Mouse (Mus musculus) forebrain, embryonic 11.5 days (tissue): Measurements from ENCODE around the gene Dhx9. TPM values are rescaled to one million over a fixed set of nuclear protein-coding genes. Genes with fewer than 3 reads are reported as not detected.
"Not testable (repeated sequence)": the region's sequence is repeated elsewhere in the genome, so short reads cannot be mapped to it uniquely, and the experiment has no call there.

Experiments
- ATAC-seq: fragments of 200-750 bp; cut with Nextera tagmentation; replicated peaks from 2 replicates; pipeline ENCODE4 v1.8.0; 2017; ENCODE audit warnings: moderate TSS enrichment; ENCODE audit not compliant: low FRiP score
- DNase-seq: peaks from one replicate; pipeline ENCODE4 v3.0.0-alpha.2; 2017; ENCODE audit warnings: low spot score
- H3K27ac ChIP-seq: fragments of 300-500 bp; sonication (generic); 2 replicates; pipeline ENCODE4 v1.5.1; 2014; ENCODE audit warnings: low read depth, low read length
- H3K27me3 ChIP-seq: fragments of 300-500 bp; sonication (generic); 2 replicates; pipeline ENCODE4 v1.6.1; 2014; ENCODE audit warnings: mild to moderate bottlenecking, low read length, mixed read lengths; ENCODE audit not compliant: control insufficient read depth, insufficient read depth
- H3K36me3 ChIP-seq: fragments of 300-500 bp; sonication (generic); 2 replicates; pipeline ENCODE4 v1.6.1; 2014; ENCODE audit warnings: mild to moderate bottlenecking, low read length, moderate library complexity, mixed read lengths; ENCODE audit not compliant: control insufficient read depth, insufficient read depth
- H3K4me1 ChIP-seq: fragments of 300-500 bp; sonication (generic); replicated peaks from 2 replicates; pipeline ENCODE4 v1.6.1; 2014; ENCODE audit warnings: low read length, mixed read lengths; ENCODE audit not compliant: control insufficient read depth, insufficient read depth
- H3K4me2 ChIP-seq: fragments of 300-500 bp; sonication (generic); 2 replicates; pipeline ENCODE4 v1.6.1; 2014; ENCODE audit warnings: low read depth, mild to moderate bottlenecking, low read length, moderate library complexity, mixed read lengths; ENCODE audit not compliant: severe bottlenecking
- H3K4me3 ChIP-seq: fragments of 300-500 bp; sonication (generic); 2 replicates; pipeline ENCODE4 v1.5.1; 2014; ENCODE audit warnings: low read depth, low read length
- H3K9ac ChIP-seq: fragments of 300-500 bp; sonication (generic); 2 replicates; pipeline ENCODE4 v1.6.1; 2014; ENCODE audit warnings: low read length
- H3K9me3 ChIP-seq: fragments of 300-500 bp; sonication (generic); 2 replicates; pipeline ENCODE4 v1.6.1; 2016; ENCODE audit warnings: low read length, mixed read lengths; ENCODE audit not compliant: control insufficient read depth
- WGBS: fragments of 180-500 bp; shearing (Covaris S2); extraction: QIAGEN DNeasy Blood & Tissue Kit; methylation state at CpG from one replicate; pipeline ENCODE4 v1.1.7; 2014; 5-methylcytosine and 5-hydroxymethylcytosine counted together
- polyA plus RNA-seq: library from polyadenylated mRNA; unstranded; fragments of >200 nt; fragmentation: Nextera tagmentation; extraction: Ambion mirVana; gene quantifications from 2 replicates; pipeline ENCODE4 v1.2.1, GENCODE M21; 2014

Dhx9 gene
- polyA plus RNA-seq, 1 experiment from 2014 or later, result 27.5 TPM

DNA sequence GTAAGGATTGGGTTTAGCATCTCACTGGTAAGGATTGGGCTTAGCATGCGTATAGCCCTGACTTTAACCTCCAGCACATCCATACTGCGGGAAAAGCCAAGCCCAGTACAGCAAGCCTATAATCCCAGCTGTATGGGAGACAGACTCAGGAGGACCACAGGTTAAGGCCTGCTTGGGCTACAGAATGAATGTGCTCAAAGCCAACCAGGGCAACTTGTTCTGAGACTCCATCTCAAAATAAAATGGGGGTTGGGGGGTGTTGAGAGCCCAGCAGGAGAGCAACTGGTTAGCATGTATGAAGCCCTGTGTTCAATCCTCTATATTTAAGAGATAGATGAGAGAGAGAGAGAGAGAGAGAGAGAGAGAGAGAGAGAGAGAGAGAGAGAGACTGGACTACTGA, 3.9 kb upstream of the Dhx9 start:
- no peaks in the 10 kb centered on the region for H3K9me3 ChIP-seq
- H3K36me3 ChIP-seq, result no peaks in the 10 kb centered on the region
- 84% methylated on average over 2 of the region's 2 CpGs for WGBS
- no peak overlapping the region for H3K9ac ChIP-seq
- H3K27ac ChIP-seq, result no peak overlapping the region
- no peak overlapping the region for H3K4me3 ChIP-seq
- DNase-seq (no peak), ATAC-seq (no peak)
- H3K4me2 ChIP-seq, result no peak overlapping the region
- H3K27me3 ChIP-seq, result no peaks in the 10 kb centered on the region
- no peaks in the 10 kb centered on the region for H3K4me1 ChIP-seq

DNA sequence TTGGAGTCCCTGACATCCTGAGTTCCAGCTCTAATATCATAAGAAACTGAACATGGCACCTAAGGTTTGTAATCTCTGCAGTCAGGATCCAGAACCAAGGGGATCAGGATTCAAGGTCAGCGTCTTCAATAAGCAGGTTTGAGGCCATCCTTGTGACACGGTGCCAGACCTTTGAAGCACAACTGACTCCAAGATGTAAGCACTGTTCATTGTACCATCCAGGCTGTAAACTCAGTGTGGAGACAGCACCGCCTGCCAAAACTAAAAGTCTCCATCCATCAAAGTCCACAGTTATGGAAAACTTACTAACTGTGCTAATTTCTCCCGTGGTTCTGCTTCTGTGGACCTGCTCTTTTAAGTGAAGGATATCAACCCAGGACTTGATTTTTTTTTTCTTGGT, 2.5 kb upstream of the Dhx9 start:
- no peaks in the 10 kb centered on the region for H3K36me3 ChIP-seq
- H3K27me3 ChIP-seq, result no peaks in the 10 kb centered on the region
- H3K4me2 ChIP-seq, result no peak overlapping the region
- DNase-seq, result no peak
- H3K9ac ChIP-seq, result no peak overlapping the region
- H3K9me3 ChIP-seq, result no peaks in the 10 kb centered on the region
- no peak overlapping the region for H3K4me3 ChIP-seq
- H3K27ac ChIP-seq, result no peak overlapping the region
- ATAC-seq, result no peak
- H3K4me1 ChIP-seq, result peaks cover 5% of the 10 kb centered on the region
- WGBS, result 79% methylated on average over 4 of the region's 4 CpGs

DNA sequence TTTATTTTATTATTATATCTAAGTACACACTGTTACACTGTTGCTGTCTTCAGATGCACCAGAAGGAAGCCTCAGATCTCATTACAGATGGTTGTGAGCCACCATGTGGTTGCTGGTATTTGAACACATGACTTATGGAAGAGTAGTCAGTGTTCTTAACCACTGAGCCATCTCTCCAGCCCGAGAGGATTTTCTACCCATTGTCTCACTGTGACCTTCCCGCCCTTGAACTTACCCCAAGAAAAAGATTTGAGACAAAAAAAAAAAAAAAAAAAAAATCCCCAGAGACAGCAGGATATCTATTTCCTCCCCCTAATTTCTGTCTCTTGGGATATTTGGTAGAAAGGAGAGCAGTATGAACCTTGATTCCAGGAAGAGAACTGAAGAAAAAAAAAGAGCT, 2.1 kb upstream of the Dhx9 start:
- WGBS, result 57% methylated on average over 2 of the region's 2 CpGs
- no peak for ATAC-seq
- no peaks in the 10 kb centered on the region for H3K36me3 ChIP-seq

DNA sequence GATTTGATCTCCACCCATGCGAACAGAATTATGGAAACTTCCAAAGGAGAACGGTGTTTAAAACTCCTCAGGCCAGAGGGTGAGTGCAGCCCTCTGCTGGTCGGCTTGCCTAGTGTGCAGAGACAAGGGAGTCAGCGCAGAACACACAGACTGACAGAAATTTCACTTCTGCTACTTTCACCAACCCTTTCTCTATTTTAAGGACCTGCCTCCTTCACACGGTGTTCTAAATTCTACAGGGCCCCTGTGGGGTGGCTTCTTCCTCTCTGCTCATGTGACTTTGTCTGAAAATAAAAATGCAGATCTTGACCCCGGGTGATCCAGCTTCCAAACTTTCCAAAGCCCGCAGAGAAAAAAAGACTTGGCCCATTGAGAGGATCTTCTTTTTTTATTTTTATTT, 1.7 kb upstream of the Dhx9 start:
- DNase-seq, result no peak
- WGBS, result 54% methylated on average over 7 of the region's 7 CpGs

More for the DNA sequence above, 2.1 kb upstream of the Dhx9 start:
- H3K27ac ChIP-seq, result no peak overlapping the region
- no peak overlapping the region for H3K4me3 ChIP-seq
- H3K9ac ChIP-seq, result no peak overlapping the region
- H3K9me3 ChIP-seq, result no peaks in the 10 kb centered on the region
- peaks cover 5% of the 10 kb centered on the region for H3K4me1 ChIP-seq
- no peak for DNase-seq
- H3K4me2 ChIP-seq, result no peak overlapping the region
- H3K27me3 ChIP-seq, result no peaks in the 10 kb centered on the region

DNA sequence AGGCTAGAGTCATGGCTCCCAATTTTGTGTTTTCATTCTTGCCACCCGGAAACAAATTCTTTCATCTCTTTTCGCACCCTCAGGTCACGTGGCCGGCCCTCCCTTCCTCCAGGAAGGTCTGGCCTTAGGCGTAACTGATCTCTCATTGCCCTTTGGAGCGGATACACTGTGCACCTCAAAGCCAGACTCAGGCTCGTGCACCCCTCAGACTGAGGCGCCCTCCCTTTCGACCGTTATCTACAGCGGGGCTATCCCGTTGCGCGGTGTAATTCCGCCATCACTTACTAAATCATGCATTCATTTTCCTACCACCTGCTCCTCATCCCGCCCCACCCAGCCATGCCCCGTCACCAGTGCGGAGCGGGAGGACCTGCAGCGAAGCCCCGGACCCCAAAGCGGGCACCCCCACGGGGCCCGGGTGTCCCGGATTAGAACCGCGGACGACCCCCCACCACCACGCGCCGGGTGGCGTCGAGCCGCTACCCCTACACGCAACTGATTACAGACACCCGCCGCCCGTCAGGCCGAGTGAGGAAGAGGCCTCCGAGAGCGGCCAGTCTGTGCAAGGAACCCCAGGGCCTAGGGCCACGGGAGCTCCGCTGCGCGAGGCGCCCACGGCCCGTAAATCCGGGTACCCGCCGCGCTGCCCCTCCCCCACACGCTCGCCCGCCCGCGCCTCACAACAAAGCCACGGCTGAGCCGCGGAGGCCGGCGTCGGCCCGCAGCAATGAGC, 527 bp downstream of the Dhx9 start:
- Histone ChIP-seq H3K9me3 (no peaks in the 10 kb centered on the region), H3K27ac (peak overlapping the region; percentile 91), H3K9ac (peak overlapping the region; percentile 100), H3K4me3 (peak overlapping the region; percentile 100), H3K36me3 (no peaks in the 10 kb centered on the region; the same call in 1 of the 2 replicates), H3K27me3 (no peaks in the 10 kb centered on the region), H3K4me1 (peaks cover 5% of the 10 kb centered on the region), H3K4me2 (peak overlapping the region; percentile 71)
- WGBS, result under 1% methylated on average over 63 of the region's 64 CpGs
- ATAC-seq (peak; percentile 84), DNase-seq (no peak)

More for the DNA sequence above, 1.7 kb upstream of the Dhx9 start:
- Histone ChIP-seq H3K36me3 (no peaks in the 10 kb centered on the region), H3K4me2 (no peak overlapping the region), H3K9me3 (no peaks in the 10 kb centered on the region), H3K4me3 (no peak overlapping the region), H3K4me1 (peaks cover 5% of the 10 kb centered on the region), H3K9ac (no peak overlapping the region), H3K27me3 (no peaks in the 10 kb centered on the region), H3K27ac (no peak overlapping the region)
- ATAC-seq, result no peak

DNA sequence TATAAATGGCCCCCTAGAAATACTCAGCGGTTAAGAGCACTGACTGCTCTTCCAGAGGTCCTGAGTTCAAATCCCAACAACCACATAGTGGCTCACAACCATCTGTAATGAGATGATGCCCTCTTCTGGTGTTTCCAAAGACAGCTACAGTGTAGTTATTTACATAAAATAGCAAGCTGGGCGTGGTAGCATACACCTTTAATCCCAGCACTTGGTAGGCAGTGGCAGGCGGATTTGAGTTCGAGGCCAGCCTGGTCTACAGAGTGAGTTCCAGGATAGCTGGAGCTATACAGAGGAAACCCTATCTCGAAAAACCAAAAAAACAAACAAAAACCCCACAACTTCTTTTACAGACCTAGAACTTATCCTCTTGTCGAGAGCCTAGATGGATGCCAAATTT, 1.3 kb downstream of the Dhx9 start:
- peak overlapping the region; percentile 71 for H3K4me2 ChIP-seq
- H3K36me3 ChIP-seq, ATAC-seq, DNase-seq, H3K9me3 ChIP-seq, H3K27ac ChIP-seq, H3K27me3 ChIP-seq, H3K4me1 ChIP-seq: not testable (repeated sequence)
- H3K9ac ChIP-seq, result peak overlapping the region; percentile 100
- H3K4me3 ChIP-seq, result peak overlapping the region; percentile 100
- WGBS, result 6% methylated on average over 6 of the region's 6 CpGs

DNA sequence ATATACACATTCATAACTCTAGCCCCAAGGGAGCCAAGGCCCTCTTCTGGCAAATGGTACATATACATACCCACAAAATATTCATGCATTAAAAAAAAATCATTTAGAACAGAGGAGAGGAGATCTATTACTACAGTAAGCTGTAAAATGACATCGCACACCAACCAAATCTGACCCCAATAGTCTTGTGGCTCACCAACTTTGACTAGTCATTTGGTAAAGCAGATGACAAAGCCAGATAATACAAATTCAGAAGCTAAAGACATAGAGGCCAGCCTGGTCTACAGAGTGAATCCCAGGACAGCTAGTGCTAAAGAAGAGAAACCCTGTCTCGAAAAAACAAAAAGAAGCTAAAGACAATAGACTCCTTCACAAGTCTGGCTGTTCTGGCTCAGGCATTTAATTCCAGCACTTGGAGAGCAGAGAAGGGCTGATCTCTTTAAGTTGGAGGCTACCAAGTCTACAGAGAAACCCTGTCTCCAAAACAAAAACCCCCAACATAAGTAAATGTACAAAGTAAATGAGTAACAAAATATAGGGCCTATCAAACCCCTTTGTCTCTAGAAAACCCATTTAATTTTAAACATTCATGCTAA, 2.2 kb downstream of the Dhx9 start:
- no peak for ATAC-seq

DNA sequence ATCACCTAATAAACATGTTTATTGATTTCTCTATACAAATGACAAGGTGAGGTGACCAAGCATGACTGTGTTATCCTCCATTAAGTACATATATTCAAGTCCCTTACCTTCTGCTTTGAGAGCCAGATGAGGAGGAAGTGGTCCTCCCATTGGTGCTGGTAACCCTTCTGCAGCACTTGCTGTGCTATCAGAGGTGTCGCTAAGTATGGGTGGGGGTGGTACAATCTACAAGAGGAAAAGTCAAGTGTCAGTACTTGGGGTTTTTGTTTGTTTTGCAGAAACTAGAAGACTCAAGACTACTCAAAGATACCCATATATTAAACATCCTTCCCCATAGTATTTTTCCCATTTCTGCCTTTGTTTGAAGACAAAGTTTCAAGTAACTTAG, 6.4 kb downstream of the Dhx9 start:
- no peak for ATAC-seq
- Histone ChIP-seq H3K4me3 (no peak overlapping the region), H3K36me3 (peaks cover 17% of the 10 kb centered on the region), H3K27me3 (no peaks in the 10 kb centered on the region), H3K9me3 (no peaks in the 10 kb centered on the region), H3K9ac (no peak overlapping the region), H3K27ac (no peak overlapping the region), H3K4me2 (no peak overlapping the region), H3K4me1 (peaks cover 5% of the 10 kb centered on the region)
- 86% methylated on average over 1 of the region's 1 CpGs for WGBS
- no peak for DNase-seq

More for the DNA sequence above, 2.2 kb downstream of the Dhx9 start:
- Histone ChIP-seq H3K4me2 (peak overlapping the region; percentile 71), H3K9me3 (no peaks in the 10 kb centered on the region), H3K27me3 (no peaks in the 10 kb centered on the region), H3K9ac (peak overlapping the region; percentile 37), H3K4me3 (peak overlapping the region; percentile 100), H3K36me3 (peaks cover 4% of the 10 kb centered on the region; the same call in 1 of the 2 replicates), H3K4me1 (peaks cover 5% of the 10 kb centered on the region), H3K27ac (no peak overlapping the region)
- DNase-seq, result no peak
- WGBS, result 53% methylated on average over 2 of the region's 2 CpGs
